Mouse (Mus musculus) lung, postnatal 36 days (tissue): ENCODE data around the gene Map1b.

ENCODE experiments used
- DNase-seq: peaks from one replicate; pipeline ENCODE4 v3.0.0; 2022; ENCODE audit warnings: mixed read lengths

Map1b gene

DNA sequence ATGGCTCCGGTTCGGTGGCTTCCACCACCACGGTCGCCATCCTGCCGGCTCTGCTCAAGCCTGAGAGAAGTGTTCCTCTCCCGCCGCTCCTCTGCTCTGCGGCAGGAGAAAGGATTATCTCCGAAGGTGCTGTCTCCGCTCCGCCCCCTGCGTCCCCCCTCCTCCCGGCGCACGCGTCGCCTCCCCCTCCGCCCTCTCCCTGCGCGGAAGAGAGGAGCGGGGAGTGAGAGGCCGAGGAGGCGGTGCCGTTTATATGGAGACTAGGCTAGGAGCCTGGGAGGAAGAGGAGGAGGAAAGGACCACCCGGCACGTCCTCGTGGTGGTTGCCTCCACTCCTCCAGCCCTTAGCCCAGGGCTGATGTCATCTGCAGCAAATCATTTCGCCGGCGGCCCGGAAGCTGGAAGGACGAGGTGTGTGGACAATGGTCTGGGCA lies at the start of gene Map1b:
Map1b (minus strand) TSS at position 93 of the 434 bp plus-strand sequence.
- peak; percentile 34 for DNase-seq

DNA sequence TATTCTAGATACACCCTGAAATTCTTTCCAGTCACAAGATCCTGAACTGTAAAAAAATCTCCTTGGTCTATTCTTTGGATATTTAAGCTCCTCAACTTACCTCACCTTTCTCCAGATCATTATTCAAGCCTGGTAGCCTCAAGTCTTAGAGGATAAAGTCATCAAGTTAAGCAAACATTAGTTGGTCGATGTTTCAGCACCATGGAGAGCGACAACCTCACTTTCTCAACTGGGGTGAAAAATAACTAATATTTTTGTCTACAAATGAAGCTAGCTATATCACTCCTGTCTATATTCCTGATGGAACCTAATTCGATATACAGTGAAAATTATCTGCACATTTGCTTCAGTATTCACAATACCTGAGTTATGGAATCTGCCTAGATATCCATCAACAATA lies 48.0 kb upstream of the Map1b start:
- DNase-seq = peak; percentile 11

DNA sequence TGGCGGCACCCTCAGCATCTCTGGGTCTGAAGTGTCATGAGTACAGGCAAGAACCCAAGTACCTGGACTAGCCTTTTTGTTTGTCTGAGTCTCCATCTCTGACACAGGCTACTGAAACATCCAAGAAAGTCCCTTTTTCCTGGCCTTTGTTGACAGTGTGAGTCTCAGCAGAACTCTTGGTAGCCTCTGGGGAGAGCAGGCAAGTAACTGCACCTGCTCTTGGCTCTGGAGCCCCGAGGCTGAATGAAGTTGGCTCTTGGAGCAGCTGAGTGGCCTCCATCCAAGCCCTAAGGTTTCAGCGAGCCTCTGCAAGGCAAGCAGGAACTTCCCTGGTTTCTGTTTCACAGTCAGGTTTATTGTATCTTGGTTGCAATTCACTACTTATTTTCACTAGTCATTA lies 46.7 kb upstream of the Map1b start:
- no peak for DNase-seq

DNA sequence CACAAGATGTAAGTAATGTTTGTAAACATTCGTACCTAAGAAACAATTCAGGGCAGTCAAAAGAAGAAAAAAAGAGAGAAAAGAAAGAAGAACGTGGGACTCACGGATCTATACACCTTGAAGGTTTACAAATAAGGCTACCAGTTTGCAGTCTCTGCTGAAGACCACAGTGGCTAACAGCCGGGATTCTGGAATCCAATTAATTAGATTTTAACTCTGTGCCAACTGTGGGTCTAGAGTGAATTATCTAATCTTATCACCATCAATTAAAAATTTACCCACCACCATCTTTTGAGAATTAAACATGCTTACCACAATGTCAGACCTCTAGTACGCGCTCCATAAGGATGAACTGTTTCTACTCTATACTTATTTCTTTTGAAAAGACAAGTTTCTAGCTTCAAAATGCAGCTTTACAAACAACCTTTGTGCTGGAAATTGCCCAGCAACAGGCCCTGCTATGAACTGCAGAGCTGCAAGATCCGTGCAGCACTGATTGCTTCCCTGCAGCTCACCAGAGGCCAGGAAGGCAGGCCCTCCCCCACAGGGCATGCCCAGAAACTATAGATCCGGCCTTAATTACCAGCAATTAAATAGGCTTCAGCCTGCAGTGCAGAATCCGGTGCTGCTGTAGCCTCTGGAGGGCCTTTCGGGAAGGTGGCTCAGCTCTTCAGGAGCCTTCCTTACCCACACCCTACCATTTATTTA lies 45.7 kb upstream of the Map1b start:
- no peak for DNase-seq

DNA sequence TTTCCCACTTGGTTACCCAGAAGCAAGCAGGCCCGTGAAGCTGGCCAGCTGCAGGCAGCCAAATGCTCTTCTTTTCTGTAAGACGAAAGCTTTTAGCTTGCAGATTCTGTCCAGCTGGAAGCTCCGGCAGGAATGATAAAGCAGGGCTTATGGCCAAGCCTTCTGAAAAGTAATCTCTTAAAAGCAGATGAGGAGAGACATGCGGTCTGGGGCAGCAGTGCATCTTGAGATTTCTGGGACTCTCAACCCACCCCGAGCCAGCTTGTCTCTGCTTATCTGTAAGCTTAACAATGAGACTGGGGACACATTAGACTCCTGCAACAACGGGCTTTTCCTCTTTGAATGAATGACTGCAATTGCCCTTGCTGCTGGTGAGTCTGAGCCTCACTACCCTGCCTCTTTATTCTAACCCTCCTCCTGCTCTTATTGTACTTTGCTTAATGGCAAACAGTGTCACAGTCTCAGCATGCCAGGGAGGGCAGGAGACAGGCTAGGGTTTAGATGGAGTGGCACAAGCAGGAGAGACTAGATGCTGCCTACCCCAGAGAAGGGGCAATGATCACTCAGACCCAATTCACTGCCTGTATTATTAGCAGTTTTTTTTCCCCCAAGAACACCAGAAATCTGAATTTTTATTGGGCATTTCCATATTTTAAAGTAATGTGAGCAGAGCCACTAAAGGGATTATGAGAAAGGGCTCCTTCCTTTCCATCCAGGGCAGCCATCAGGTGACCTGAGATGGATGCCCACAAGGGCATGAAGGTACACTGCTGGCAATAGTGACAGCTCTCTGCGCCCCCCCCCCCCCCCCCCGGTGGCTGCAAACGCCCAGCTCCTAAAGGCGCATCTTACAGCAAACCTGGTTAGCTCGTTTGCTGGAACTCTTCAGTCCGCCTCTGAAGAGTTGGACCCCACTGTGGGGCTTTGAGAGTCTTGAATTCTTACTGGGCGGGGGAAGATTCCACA lies 44.6 kb upstream of the Map1b start:
- no peak for DNase-seq

DNA sequence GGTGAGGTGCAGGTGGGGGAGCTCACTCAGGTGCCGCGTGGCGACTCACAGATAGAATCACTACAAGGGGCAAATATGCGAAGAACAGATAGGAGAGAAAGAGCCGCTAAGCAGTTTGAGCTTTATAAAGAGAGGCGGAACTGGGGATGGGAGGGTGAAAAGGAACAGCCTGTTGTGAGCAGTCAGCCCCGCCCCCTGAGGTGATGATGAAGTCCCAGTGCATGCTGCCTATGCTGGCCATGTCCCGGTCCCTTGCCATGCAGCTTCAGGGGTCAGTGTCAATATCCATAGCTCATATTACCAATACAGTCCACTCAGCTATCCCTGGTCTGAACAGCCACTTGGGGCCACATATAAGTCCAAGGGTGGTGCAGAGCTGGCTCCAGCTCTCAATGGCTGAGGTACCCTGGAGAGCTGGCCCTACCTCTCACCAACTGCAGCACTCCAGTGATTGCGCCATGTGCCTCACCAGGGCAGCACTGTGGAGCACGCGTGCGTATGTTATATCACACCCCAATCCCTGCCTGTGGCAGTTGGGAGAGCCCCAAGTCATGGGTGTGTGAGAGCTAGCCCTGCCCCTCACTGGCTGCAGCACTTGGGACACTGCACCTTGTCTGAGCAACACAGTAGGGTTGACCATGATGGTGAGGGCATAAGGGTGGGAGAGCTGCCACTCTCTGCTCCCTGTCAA lies 42.0 kb upstream of the Map1b start:
- DNase-seq = no peak

DNA sequence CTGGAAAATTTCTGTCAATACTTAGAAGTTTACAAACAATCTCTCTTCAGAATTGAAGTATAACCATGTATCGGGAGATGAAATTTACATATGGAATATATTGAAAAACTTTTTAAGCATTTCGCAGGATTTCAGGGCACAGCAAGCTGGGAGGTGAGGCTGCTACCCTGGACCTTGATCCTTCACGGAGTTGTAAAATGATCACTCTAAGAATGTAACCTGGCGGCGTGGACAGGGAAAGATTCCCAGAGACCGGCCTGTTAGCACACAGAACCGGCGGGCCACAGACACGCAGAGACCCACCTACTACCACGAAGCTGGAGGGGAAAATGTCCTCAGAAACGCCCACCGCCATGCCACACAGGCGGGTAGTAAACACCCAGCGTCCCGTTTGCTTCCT lies 41.5 kb upstream of the Map1b start:
- DNase-seq = no peak

DNA sequence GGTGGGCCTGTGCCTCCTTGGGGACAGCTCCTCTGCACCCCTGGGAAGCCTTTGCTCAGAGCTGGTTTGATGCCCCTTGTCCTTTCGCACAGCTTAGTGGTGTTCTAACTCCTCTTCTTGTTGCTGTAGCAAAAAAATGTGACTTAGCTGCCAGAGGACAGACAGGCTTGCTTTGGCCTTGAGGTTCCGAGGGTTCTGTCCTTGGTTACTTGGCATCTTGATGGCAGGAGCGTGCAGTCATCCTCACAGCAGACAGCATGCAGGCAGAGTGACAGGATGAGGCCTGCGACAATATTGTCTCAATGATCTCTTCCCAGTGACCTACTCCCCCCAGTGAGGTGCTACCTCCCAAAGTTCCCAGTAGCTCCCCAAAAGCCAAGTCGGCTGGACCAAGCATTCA lies 41.0 kb upstream of the Map1b start:
- DNase-seq = no peak

DNA sequence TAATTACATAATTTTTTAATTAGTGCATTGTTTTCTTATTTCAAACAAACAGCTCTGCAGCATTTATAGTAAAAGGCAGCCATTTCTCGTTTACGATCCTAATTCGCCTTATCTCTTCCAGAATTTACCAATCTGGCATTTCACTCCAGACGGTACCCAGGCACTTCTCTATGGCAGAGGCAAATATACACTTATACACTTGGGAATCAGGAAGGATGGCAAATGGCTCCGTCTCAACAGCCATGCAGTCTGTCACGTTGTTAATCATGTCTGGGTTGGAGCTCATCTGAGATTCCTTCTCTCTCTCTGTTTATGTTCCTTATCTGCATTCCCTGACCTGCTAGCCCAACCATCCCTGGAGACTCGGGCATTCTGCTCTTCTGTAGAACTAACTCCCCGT lies 38.6 kb upstream of the Map1b start:
- no peak for DNase-seq

DNA sequence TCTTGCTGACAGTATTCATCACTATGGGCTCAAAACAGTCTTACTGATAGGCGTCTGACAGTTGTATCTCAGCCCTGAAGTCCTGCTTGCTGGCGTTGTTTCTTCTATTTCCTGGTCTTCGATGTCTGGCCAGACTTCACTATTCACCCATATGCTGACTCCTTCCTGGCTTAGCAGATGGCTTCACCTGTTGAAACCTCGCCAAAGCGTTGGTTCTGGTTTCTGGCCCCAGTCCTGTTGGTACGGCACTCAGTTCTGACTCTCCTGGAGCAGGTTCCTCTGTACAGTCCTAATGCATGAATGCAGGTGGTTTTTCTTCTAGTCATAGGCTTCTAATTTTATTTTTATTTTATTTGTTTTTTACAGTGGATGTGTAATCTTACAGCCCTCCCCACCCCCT lies 38.1 kb upstream of the Map1b start:
- DNase-seq = no peak

DNA sequence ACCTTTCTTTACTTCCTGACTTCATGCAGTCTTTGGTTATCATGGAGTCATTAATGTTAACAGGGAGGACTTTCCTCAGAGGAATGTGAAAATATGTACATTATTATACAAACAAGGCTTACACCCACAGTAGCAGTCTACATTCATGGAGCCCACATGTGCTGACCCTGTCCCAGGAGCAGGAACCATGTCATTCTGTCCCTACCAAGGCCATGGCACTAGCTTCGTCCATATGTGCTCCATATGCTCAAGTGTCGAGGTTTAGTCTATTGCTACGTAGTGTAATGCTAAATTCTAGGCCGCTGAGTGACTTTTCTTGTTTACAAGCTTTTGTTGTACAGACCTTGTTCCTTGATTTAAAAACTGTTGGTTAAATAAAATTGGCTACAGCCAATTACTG lies 36.0 kb upstream of the Map1b start:
- no peak for DNase-seq

DNA sequence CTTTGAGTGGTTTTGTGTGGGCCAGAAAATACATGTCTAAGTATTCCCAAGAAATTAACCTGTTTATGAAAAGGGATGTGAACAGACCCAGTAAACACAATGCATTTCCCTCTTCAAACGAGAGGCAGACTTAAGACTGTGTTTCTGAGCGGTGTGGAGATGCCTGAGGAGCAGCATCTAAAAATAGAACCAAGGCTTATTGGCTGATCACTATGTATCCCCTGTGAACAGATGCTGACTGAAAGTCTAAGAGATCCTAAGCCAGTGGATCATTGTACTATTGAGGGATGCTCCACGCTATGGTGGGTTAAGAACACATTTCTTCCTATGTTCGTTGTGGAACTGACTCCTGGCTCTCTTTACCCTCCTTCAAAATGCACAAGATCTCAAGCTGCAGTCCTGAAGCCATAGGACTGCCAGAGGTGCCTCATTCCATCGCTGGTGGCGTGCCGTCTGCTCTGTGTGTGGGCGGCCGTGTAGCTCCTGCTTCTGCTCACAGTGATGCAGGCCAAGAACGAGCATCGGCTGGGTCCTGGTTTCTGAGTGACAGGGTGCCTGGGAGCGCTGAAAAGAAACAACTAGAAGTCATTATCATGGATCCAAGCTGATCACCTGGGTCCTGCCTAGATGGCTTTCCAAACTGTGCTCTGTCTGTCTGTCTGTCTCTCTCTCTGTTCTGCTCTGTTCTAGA lies 34.5 kb upstream of the Map1b start:
- no peak for DNase-seq

DNA sequence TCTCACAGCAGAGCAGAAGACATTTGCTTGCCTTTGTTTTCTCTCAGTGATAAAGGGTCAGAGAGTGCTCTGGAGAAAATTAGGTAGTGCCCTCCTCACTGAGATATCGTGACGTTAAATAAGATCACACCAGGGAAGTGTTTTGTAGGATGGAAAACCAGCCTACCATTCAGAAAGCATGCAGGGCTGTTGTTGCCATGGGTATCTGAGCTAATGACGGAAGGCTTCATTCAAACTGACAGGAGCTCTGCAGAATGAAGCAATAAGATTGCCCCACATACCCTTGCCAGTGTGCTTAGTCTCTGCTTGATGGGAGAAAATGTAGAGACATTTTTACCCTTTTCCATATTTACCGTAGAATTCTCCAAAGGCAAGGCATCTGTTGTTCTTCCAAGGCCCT lies 33.7 kb upstream of the Map1b start:
- no peak for DNase-seq

DNA sequence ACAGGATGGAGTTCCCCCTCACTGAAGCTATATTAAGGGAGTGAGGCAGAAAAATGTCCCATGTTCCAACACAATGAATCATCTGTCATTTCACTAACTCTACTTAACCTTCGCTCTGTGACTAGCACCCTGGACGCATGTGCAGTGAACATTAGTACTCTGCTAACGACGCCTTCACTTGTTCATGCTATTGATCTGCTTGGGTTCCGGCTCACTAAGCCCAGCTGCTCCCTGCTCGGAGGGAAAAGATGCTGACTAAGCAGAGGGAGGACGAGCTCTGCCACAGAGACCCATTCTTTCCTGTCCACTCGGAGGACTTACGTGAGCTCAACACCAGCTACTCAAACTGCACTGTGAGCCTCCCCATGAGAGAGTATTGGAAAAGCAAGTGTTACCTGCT lies 33.2 kb upstream of the Map1b start:
- no peak for DNase-seq

DNA sequence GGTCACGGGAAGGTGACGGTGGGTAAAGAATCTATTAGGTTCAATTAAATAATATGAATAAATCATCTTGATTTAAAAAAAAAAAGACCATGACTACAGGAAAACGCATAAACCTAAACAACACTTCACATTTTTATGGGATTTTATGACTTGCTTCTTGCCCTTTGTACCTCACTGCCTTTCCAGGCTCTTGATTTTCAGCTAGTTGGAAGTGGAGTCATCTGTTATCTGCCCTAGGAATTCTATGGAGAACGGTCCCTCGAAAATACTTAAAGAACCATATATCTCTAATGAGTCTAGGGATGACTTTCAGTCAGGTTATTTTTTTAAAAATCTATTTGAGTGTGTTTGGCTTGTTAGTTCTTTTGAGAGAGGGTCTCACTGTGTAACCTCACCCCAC lies 30.5 kb upstream of the Map1b start:
- no peak for DNase-seq

DNA sequence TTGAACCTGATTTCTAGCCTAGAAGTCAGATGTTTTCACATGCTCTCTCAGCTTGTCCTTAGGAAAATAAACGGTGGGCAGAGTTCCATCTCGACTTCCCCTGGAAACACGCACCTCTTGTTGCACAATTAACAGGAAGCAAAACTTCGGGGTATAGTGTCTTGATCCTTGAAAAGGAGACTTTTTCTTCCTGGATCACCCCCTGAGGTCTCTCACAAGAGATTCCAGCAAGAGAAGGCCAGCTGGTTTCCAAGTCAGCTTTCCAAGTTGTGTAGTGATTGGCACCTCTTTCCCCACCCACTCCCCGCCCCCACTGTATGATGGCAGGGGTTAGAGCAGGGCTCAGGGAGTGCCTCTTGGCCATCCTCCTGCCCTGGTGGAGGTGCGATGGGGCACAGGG lies 28.9 kb upstream of the Map1b start:
- no peak for DNase-seq

DNA sequence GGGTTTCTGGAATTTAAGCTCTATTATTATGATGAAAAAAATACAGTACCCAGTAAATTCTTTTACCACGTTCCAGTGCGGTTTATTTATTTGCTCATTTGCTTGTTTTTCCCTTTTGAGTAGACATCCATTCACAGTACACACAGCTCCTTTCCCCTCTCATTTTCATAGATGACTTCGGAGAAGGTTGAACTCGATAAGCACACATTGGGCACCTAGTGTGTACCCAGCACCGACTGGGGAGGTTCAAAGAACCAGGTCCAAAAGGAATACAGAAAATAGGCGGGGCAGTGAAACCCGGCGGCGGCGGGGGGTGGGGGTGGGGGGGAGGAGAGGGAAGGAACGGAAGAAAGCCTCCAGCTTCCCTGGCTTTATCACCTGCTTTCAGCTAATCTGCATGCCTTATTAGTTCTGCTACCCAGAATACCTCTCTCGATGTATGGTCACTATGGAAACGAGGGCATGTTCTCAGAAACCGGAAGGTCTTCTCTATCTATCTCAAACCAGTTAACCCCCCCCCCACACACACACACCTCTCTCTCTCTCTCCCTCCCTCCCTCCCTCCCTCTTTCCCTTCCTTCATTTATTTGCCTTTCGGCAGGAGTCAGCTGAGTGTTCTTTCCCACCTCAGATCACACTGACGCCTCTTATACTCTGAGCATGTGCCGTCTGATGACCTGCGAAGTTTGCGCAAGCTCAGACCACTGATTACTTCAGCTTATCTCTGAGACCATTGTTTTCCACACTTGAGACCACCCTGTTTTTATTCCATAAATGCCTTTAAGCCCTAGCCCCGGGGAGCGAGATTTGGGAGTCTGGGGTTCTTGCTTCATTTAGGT lies 25.3 kb upstream of the Map1b start:
- DNase-seq = no peak

DNA sequence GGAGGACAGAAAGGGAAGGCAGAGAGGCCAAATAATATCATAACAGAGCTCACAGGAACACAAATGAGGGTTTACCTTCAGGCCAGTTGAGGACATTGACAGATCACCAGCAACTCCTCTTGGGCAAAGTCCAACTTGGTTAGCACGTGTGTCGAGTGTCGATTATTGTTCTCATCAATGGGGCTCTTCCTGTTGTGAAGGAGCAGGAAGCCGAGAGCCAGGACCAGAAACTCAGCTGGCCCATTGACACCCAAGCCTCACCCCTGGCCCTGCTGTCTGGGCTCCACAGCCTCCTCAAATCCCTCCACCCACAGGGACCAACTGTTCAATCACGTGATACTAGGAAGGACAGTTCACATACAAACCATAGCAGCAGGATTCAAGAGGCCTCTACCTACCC lies 22.9 kb upstream of the Map1b start:
- peak; percentile 4 for DNase-seq

DNA sequence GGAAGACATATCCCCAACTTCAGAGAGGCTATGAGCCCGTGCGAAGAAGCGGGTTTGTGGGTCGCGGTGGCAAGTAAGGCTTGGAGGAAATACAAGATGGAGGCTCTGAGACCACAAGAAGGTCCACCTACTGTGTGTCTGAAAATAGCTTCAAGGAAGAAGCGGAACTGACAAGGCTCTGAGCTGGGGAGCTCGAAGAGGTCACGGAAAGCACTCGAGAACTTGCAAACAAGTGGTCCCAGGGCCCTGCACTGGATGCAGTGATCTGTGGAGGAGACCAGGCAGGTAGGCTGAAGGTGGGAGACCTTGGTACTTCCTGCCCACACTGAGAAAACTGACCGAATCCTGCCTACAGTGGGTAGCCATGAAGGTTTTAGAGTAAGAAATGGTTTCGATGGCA lies 22.5 kb upstream of the Map1b start:
- no peak for DNase-seq

DNA sequence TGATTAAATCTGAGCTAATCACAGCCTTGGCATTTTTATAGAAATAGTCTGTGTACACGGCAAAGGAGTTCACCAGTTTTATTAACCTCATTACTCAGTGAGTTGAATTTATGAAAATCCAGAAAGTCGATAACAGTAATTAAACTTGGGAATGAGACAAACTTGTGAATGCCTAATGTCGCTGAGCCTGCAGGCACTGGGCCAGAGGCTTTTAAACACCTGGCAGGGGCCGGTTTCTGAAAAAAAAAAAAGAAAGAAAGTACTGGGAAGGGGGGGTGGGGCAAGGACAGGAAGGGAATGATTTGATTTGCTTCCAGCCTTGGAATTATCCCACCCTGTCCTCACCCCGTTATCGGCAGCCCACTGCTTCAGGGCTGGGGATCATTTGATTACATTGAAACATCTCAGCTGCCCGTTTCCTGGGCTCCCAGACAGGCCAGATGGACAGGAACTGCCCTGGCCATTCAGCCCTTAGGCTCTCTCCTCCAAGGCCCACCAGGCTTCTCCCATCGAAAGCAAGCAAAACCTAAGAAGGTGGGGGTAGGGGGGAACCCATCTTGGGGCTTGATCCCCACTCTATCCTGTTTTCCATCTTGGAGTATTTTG lies 21.7 kb upstream of the Map1b start:
- DNase-seq = no peak

DNA sequence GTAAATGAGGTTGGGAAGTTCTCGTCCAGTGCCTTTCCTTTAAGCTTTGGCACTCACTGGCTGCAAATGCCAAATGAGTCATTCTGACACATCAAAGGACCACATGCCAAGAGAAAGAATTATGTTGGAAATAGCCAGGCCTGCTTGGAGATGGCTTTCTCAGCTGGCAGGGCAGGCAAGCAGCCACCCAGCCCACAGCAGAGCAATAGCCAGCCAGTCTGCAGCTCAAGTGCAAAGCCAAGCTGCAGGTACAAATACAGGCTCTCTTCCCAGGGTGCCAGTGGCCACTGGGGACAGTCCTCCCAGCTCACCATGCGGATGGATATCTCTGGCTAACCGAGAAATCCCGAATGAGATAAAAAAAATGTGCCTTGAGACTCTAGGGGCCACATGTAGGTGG lies 12.1 kb upstream of the Map1b start:
- DNase-seq = no peak

DNA sequence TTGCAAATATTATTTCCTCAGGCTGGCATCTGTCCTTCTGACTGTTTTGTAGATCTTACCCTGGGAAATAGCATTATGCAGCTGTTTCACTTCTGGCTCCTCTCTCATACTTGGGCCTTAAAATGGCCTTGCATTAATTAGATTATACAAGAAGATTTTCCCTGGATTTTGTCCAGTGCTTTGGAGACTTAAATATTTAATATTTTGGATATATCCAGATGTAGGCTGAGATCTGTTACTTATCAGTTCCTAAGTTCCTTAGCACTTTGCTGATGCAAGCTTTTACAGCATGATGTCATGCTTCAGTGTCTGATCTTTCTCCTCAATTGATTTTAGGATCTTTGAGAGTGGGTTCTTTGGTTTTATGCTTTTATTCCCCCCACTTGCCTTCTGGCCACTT lies 11.6 kb upstream of the Map1b start:
- DNase-seq = no peak
